Mouse (Mus musculus): ENCODE measurements at regions not wholly inside any gene's neighbourhood (a gene's known extent, or its start where the extent isn't known, plus 50 kb on each side); places are given as distances from the start of the nearest gene placed in this dataset.

GRCm38 (mm10) chr13:47585158-47585557 lies 462.7 kb downstream of the Rnf144b start:
- no peak for DNase-seq (ENCODE audit: low spot score)

DNA sequence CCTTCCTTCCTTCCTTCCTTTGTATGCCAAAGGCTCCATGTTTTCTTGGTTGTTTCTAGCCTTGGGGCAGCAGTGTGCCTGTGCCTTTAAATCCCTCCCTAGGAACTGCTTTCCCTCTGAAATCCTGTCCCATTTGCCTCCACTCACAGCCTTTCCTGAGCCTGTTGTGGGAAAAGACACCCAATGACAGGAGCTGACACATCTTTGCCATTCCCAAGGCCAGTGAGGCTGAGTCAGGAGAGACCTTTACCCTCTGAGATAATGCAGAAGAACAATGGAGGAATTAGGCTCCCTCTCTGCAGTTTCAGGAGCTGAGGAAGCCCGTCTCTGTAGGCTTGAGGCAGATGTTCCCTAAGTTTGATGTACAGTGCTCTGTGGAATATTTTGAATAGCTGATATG lies 480.2 kb downstream of the Rnf144b start:
- no peak for DNase-seq (ENCODE audit: low spot score)

DNA sequence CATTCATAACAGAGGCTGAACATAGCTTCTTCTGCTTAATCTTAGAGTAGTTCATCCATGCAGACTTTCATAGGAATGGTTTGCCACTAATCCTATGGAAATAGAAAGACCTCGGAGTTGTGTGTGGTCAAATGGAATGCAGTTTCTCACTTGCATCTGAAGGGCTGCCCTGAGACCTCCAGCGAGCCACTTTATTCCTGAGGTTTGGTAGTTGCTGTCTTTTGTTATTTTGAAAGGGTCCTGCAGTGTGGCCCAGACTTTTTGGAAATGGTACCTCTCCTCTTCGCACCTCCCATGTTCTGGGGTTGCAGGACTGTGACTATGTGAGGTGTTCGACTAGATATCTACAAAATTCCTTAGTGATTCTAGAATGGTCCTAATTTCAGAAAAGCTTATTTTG lies 489.0 kb downstream of the Rnf144b start:
- DNase-seq (ENCODE audit: low spot score): no peak

DNA sequence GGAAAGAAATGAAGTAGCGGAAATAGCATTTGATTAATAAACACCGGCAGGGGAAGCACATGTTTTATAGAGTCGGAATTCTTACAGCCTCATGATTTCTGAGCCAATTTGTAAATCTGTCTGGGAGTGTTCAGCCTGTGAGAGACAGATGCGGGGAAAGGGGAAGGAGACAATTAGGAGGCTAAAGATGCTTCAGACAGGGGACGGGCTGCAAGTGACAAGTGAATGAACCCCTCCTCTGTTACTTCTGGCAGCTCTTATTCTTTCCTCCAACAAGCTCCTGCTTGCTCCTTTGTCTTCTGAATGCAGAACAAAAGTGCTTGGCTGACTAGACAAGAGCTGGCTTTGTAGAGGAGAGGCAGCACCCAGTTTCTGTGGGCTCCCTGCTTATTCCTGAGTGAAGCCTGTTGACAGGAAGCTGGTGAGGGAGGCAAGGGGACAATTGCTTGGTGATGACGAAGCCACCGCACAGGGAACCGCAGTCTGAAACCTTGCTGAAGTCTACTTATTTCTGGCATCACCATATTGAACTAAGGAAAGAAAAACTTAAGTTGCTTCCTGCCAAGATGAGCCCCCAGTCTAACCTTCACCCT lies 514.2 kb downstream of the Rnf144b start:
- DNase-seq (ENCODE audit: low spot score): no peak

DNA sequence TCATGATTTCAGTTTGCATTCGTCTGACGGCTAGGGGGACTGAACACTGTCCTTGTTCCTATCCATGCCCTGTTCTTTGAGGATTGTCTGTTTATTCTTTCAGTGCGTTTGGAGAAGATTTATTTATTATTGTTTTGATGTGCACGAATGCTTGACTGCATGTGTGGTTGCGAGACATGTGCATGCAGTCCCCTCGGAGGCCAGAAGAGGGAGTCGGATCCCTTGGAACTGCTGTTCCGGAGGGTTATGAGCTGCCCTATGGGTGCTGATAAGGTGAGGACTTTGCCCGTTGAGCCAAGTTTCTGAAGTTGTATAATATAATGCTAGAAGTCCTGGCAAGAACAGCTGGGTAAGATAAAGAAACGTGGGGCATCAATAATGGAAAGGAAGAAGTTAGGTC lies 519.9 kb downstream of the Rnf144b start:
- DNase-seq (ENCODE audit: low spot score): no peak

DNA sequence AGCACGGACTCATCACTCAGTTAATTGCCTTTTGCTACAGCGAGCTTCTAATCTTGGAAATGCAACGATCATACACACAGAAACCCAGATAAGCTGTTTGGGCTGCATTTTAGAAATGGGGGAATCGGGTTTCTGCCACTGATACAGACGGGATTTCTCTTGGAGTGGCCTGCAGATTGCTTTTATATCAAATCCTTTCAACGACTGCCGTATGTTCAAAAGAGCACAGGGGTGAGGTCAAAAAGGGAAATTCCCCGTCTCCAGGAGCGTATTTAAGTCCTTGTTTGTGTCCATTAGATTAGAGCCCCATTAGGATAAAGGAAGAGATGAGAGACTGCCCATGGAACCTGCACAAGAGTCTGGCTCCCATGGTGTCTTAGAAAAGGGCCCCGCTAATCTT lies 522.6 kb downstream of the Rnf144b start:
- no peak for DNase-seq (ENCODE audit: low spot score)

- DNase-seq (ENCODE audit: low spot score): no peak
Observed at GRCm38 (mm10) chr13:47647693-47648092, 525.2 kb downstream of the Rnf144b start.

DNA sequence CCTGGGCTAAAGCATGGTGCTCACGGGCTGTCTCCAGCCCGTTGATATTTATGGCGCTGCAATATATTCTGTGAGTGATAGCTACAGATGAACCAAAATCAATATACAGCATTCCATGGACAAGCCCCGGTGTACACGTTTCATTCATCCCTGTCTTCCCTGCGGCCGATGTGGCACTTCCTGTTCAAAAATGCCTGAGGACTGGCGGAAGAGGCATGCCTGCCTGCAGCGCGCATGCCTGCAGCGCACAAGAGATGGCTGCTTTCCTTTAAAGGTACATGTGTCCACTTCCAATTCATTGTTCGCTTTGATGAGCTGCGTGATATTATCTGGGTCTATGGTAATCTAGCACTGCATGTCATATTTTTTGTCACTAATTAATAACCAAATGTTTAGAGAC lies 527.6 kb downstream of the Rnf144b start:
- DNase-seq (ENCODE audit: low spot score): no peak

- DNase-seq (ENCODE audit: low spot score): no peak
Observed at GRCm38 (mm10) chr13:47666470-47666869, 544.0 kb downstream of the Rnf144b start.

DNA sequence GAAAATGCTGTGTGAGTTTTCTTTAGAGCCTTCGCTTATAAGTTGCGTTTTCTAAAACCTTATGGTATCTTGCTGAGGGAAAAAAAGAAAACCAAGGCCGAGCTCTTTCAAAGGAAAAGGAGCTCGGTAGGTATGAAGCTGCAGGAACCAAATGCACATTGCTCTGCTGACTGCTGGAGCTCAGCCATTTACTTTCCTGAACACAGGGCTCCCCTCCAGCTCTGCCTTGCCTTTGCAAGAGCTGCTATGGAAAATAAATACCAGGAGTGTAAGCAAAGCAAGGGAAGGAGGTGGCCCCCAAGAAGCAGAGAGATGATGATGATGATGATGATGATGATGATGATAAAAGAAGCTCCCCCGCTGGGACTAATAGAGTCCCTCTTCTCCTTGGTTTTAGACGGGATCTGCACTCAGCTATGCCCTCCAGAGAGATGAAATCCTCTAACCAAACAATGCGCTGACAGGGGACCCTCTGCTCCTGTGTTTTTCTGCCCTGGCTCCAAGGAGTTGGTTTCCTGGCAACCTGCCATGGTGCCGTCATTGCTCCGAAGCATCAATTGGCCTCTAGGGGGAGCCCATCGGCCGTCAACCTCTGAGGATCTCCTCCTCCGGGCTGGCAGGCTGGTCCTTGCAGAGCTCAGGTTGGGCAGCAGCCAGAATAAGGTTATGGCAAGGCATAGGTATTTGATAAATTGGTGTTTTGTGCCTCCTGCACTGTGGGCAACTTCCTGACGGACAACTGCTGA lies 544.7 kb downstream of the Rnf144b start:
- DNase-seq (ENCODE audit: low spot score): peak; percentile 89

GRCm38 (mm10) chr13:47688131-47688530 lies 565.7 kb downstream of the Rnf144b start:
- no peak for DNase-seq (ENCODE audit: low spot score)

DNA sequence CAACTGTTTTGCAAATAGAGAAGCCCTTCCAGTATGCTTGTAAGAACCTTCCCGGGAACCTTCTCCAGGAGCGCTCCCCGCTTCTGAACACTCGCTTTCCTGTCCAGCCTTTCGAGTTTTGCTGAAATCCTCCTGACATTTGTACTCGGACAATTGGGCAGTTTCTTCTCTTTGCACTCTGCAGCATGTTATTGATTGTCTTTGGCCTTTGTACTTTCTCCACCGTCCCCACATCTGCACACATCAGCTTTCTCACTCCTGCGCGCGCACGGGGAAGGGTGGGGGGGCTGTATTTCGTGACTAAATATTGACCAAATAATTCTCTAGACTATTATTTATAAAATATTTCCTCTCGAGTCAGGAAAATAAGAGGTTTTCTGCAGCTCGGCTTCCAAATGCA lies 567.2 kb upstream of the Id4 start:
- DNase-seq (ENCODE audit: low spot score): no peak

DNA sequence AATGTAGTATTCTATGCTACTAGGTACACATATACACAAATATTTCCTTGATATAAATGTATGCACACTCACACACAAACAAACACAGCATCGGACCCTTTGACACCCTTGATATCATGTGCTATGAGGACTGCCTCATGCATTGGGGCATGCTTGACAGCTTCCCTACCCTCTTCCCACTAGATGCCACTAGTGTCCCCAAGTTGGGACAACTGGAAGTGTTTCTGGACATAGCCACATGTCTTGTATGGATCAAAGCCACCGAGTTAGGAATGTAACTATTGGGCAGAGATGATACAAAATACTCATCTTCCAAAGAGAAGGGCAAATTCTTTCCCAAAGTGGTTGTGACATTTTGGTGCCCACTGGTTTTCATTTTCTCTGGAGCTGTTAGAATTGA lies 565.2 kb upstream of the Id4 start:
- DNase-seq (ENCODE audit: low spot score): no peak

DNA sequence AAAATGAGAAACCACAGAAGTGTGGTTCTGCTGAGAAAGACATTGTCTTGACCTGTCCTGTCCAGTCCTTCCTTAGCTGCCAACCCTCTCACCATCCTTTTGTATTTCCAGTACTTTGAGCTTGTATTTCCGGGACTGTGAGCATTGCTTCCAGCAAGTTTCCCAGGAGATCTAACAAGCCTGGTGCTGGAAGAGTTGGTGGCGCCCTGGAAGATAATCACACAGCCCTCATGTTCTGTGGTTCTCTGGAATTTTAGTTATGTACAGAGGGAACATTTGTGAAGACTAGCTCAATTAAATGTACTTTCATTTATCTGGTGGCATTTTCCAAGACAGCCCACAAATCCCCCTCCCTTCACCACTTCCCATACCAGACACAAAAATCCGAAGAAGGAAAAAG lies 560.5 kb upstream of the Id4 start:
- no peak for DNase-seq (ENCODE audit: low spot score)

DNA sequence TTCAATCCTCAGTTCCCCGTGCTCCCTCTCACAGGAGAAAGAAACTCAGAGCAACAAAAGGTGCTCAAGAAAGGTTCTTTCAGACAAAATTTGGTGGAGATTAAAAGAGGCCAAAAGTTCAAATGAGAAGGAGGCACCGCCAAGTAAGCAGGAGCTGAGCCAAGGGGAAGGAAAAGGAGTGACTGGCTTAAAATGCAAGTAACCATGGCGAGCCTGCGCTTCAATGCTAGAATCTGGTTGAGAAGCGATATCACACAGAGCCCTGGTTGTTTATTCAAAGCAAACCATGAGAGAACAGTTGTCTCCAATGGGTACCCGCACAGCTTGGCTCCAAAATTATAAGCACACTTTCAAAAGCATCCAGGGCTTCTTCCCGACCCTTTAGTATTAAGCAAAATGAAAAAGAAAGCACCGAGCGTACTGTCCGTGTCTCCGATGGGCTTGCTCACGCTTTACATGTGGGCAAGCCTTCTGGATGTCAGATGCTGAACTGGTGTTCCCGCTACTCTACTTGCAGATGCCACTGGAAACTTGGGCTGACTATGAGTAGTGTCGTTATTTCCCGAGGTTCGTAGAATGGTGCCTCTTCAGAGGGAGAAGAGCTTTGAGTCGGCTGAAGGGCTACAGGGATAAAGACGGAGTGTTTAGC lies 552.9 kb upstream of the Id4 start:
- no peak for DNase-seq (ENCODE audit: low spot score)

GRCm38 (mm10) chr13:47709323-47709722 lies 551.7 kb upstream of the Id4 start:
- DNase-seq (ENCODE audit: low spot score): no peak

- no peak for DNase-seq (ENCODE audit: low spot score)
Observed at GRCm38 (mm10) chr13:47712507-47712906, 548.5 kb upstream of the Id4 start.

GRCm38 (mm10) chr13:47716265-47716664 lies 544.8 kb upstream of the Id4 start:
- no peak for DNase-seq (ENCODE audit: low spot score)

GRCm38 (mm10) chr13:47720645-47721044 lies 540.4 kb upstream of the Id4 start:
- no peak for DNase-seq (ENCODE audit: low spot score)

DNA sequence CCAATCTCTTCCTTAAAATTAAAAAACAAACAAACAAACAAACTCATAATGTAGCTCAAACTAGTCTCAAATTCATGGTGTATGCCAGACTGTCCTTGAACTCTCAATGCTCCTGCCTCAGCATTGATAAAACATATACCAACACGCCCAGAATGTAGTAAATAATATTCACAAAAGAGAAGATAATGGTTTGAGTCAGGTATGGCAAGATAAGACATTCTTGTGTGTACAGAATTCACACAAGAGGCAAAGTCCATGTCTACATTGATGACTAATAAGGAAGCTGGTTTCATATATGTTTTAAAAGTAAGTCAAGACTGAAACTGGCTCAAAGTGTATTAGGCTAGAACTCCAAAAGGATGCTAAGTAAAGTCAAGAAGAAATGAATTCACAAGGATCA lies 526.6 kb upstream of the Id4 start:
- DNase-seq (ENCODE audit: low spot score): no peak

DNA sequence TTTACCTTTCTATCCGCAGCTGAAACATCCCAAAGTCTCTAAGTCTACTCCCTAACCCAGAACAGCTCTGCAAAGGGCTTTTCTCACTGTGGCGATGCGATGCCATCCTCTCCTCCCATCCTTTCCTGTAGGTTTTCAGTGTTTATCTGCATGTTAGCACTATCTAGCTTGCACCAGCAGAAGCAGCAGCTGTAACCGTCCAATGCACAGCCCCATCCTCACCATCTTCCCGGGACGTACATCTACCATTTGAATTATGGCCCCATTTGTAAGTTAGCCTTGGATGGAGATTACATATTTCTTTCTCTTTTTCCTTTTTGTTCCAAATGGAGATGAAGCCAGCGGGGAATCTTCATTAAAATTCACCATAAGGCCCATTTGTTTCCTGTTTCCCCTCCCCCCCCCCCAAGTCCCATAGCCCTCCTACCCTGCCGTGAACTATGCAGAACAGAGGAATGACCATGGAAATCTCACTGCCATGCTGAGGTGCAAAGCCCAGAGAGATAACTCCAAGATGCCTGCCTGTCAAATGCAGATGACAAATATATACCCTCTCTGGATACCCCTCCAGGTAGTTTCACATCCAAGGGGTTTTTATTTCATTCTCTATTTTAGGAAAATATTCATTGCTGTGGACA lies 525.5 kb upstream of the Id4 start:
- no peak for DNase-seq (ENCODE audit: low spot score)

- no peak for DNase-seq (ENCODE audit: low spot score)
Observed at GRCm38 (mm10) chr13:47748906-47749305, 512.1 kb upstream of the Id4 start.

GRCm38 (mm10) chr13:47751033-47751432 lies 510.0 kb upstream of the Id4 start:
- no peak for DNase-seq (ENCODE audit: low spot score)
